Mouse (Mus musculus) neural tube, embryonic 14.5 days (tissue): ENCODE measurements at regions not wholly inside any gene's neighbourhood (a gene's known extent, or its start where the extent isn't known, plus 50 kb on each side); places are given as distances from the start of the nearest gene placed in this dataset.
A peak's percentile ranks its signal among the peaks of the same experiment; 100 is the strongest.

Source experiments
- ATAC-seq: fragments of 200-750 bp; cut with Nextera tagmentation; 2 replicates; pipeline ENCODE4 v1.8.0; 2017; ENCODE audit warnings: low read depth, mild to moderate bottlenecking, moderate TSS enrichment, moderate library complexity
- H3K27ac ChIP-seq: fragments of 300-500 bp; sonication (generic); 2 replicates; pipeline ENCODE4 v1.5.1; 2014; ENCODE audit warnings: low read depth, mild to moderate bottlenecking, control low read depth, low read length, moderate library complexity, mixed read lengths
- H3K27me3 ChIP-seq: fragments of 300-500 bp; sonication (generic); 2 replicates; pipeline ENCODE4 v1.6.1; 2014; ENCODE audit warnings: low read length; ENCODE audit not compliant: control insufficient read depth, insufficient read depth
- H3K36me3 ChIP-seq: fragments of 300-500 bp; sonication (generic); 2 replicates; pipeline ENCODE4 v1.6.1; 2014; ENCODE audit warnings: low read length, mixed read lengths; ENCODE audit not compliant: control insufficient read depth, insufficient read depth
- H3K4me1 ChIP-seq: fragments of 300-500 bp; sonication (generic); 2 replicates; pipeline ENCODE4 v1.6.1; 2014; ENCODE audit warnings: low read length; ENCODE audit not compliant: control insufficient read depth, insufficient read depth
- H3K4me2 ChIP-seq: fragments of 300-500 bp; sonication (generic); 2 replicates; pipeline ENCODE4 v1.6.1; 2014; ENCODE audit warnings: mild to moderate bottlenecking, low read depth, low read length, control low read depth
- H3K4me3 ChIP-seq: fragments of 300-500 bp; sonication (generic); 2 replicates; pipeline ENCODE4 v1.5.1; 2014; ENCODE audit warnings: low read depth, low read length, control low read depth, mixed read lengths
- H3K9ac ChIP-seq: fragments of 300-500 bp; sonication (generic); replicated peaks from 2 replicates; pipeline ENCODE4 v1.6.1; 2014; ENCODE audit warnings: low read depth, mild to moderate bottlenecking, control low read depth, low read length, mixed read lengths
- H3K9me3 ChIP-seq: fragments of 300-500 bp; sonication (generic); 2 replicates; pipeline ENCODE4 v1.6.1; 2016; ENCODE audit warnings: low read length; ENCODE audit not compliant: control insufficient read depth
- WGBS: fragments of 180-500 bp; shearing (Covaris S2); extraction: QIAGEN DNeasy Blood & Tissue Kit; methylation state at CpG from one replicate; pipeline ENCODE4 v1.1.7; 2014; 5-methylcytosine and 5-hydroxymethylcytosine counted together

DNA sequence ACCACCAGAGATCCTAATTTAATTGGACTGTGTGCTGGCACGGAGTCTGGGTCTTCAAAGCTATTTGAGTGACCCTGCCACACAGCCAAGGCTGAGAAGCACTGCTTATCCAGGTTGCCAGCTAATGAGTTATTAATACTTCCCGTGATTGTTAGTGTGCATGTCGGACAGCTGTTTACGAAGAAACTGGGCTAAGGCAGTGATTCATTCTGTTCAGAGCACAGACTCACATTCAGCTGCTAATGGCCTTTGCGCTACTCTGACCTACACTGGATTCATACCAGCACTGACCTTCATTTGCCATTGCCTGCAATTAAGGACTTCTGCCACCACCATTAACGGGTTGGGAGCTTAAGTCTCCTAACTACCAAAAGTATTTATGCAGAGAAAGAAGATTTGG, 156.7 kb upstream of the Dppa4 start:
- H3K27ac ChIP-seq: no peak overlapping the region
- H3K36me3 ChIP-seq: no peaks in the 10 kb centered on the region
- H3K9me3 ChIP-seq: no peaks in the 10 kb centered on the region
- H3K4me3 ChIP-seq: no peak overlapping the region
- no peak overlapping the region for H3K4me2 ChIP-seq
- no peaks in the 10 kb centered on the region for H3K27me3 ChIP-seq
- H3K9ac ChIP-seq: no peak overlapping the region
- no peaks in the 10 kb centered on the region for H3K4me1 ChIP-seq
- no peak for ATAC-seq
- WGBS: 71% methylated on average over 6 of the region's 6 CpGs

DNA sequence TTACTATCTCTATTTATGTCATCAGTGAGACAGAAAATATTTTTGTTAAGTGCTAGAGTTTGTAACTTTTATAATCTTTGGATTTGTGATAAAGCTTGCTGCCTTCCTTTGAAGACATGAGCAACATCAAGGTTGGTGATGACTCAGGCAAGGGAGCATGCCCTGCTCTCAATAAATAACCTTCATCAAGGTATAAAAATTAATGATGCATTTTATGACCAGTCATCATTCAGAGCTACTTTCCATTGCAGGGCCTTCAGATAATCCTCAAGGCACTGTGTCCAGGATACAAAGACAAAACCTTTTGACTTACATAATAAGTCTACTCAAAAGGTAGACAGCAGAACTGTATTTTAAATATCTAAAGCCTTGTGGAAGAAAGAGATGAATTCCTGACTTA, 156.2 kb upstream of the Dppa4 start:
- no peak overlapping the region for H3K4me3 ChIP-seq
- no peaks in the 10 kb centered on the region for H3K27me3 ChIP-seq
- no peaks in the 10 kb centered on the region for H3K36me3 ChIP-seq
- H3K4me2 ChIP-seq: no peak overlapping the region
- H3K27ac ChIP-seq: no peak overlapping the region
- H3K4me1 ChIP-seq: no peaks in the 10 kb centered on the region
- no peaks in the 10 kb centered on the region for H3K9me3 ChIP-seq
- no peak overlapping the region for H3K9ac ChIP-seq
- no peak for ATAC-seq

GRCm38 (mm10) chr16:48155355-48155754, 128.2 kb upstream of the Dppa4 start:
- no peaks in the 10 kb centered on the region for H3K9me3 ChIP-seq
- no peaks in the 10 kb centered on the region for H3K4me1 ChIP-seq
- H3K4me3 ChIP-seq: no peak overlapping the region
- H3K9ac ChIP-seq: no peak overlapping the region
- H3K27ac ChIP-seq: no peak overlapping the region
- ATAC-seq: no peak
- H3K27me3 ChIP-seq: no peaks in the 10 kb centered on the region
- no peak overlapping the region for H3K4me2 ChIP-seq
- no peaks in the 10 kb centered on the region for H3K36me3 ChIP-seq
- 86% methylated on average over 8 of the region's 8 CpGs for WGBS

DNA sequence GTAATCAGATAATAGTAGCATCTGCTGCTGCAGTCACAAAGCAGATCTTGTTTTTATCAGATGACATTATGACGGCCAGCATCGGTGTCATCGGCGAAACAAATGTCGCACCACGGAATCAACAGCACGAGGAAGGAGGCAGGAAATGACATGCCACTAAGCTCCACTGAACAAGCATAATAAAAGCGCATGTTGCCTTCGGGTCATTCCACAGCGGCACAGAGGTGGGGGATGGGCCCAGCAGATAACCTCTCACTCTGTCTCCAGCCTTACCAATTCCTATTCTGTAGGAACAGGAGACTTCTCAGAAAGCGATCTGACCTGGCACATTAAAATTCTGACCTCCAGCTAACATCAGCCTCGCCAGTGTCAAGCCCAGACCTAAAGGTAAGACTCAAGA, 93.1 kb upstream of the Dppa4 start:
- H3K27ac ChIP-seq: no peak overlapping the region
- no peak overlapping the region for H3K4me2 ChIP-seq
- 0 out of 2 replicates have a peak, but pooled peaks have one; percentile 49 for ATAC-seq
- H3K27me3 ChIP-seq: no peaks in the 10 kb centered on the region
- no peaks in the 10 kb centered on the region for H3K9me3 ChIP-seq
- no peak overlapping the region for H3K9ac ChIP-seq
- no peaks in the 10 kb centered on the region for H3K4me1 ChIP-seq
- WGBS: 77% methylated on average over 12 of the region's 12 CpGs
- H3K4me3 ChIP-seq: no peak overlapping the region
- no peaks in the 10 kb centered on the region for H3K36me3 ChIP-seq

GRCm38 (mm10) chr16:48192197-48192596, 91.3 kb upstream of the Dppa4 start:
- Histone ChIP-seq H3K36me3 (no peaks in the 10 kb centered on the region), H3K4me3 (no peak overlapping the region), H3K4me2 (no peak overlapping the region), H3K27me3 (no peaks in the 10 kb centered on the region), H3K9ac (no peak overlapping the region), H3K4me1 (no peaks in the 10 kb centered on the region), H3K9me3 (no peaks in the 10 kb centered on the region), H3K27ac (no peak overlapping the region)
- WGBS: 90% methylated on average over 3 of the region's 3 CpGs
- ATAC-seq: no peak

DNA sequence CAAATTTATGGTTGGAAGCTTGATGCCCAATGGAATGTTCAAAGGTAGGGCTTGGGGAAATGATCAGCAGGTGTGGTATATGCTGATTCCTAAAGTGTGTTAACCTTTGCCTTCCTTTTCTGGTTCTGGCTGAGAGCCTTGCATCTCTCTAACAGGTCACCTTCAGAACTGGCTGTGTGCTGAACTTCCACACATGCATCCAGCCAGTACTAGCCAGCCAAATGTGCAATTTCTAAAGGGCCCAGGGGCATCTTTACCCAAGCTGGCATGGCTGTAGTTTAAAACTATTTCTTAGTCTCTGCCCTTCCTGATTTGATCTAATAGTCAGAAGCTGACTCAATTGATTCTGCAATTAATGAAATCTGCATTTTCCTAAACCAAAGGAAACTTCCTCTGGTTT, 68.6 kb upstream of the Dppa4 start:
- no peaks in the 10 kb centered on the region for H3K27me3 ChIP-seq
- no peak for ATAC-seq

More for the DNA sequence above, 68.6 kb upstream of the Dppa4 start:
- no peak overlapping the region for H3K9ac ChIP-seq
- H3K36me3 ChIP-seq: no peaks in the 10 kb centered on the region
- H3K9me3 ChIP-seq: no peaks in the 10 kb centered on the region
- no peak overlapping the region for H3K4me3 ChIP-seq
- H3K4me1 ChIP-seq: no peaks in the 10 kb centered on the region
- no peak overlapping the region for H3K4me2 ChIP-seq
- H3K27ac ChIP-seq: no peak overlapping the region
